Mouse (Mus musculus) embryo, embryonic 11 days (tissue): ENCODE results near the gene Slc46a1.

Experiments used
- DNase-seq: peaks from one replicate; pipeline ENCODE4 v3.0.0-alpha.2; 2015

The Slc46a1 gene

GRCm38 (mm10) chr11:78465568-78466180 lies at the start of gene Slc46a1:
Gene Slc46a1 (plus strand): TSS chr11:78465697.
- DNase-seq = peak; percentile 94

GRCm38 (mm10) chr11:78416854-78417253 lies 48.6 kb upstream of the Slc46a1 start:
- DNase-seq = no peak

DNA sequence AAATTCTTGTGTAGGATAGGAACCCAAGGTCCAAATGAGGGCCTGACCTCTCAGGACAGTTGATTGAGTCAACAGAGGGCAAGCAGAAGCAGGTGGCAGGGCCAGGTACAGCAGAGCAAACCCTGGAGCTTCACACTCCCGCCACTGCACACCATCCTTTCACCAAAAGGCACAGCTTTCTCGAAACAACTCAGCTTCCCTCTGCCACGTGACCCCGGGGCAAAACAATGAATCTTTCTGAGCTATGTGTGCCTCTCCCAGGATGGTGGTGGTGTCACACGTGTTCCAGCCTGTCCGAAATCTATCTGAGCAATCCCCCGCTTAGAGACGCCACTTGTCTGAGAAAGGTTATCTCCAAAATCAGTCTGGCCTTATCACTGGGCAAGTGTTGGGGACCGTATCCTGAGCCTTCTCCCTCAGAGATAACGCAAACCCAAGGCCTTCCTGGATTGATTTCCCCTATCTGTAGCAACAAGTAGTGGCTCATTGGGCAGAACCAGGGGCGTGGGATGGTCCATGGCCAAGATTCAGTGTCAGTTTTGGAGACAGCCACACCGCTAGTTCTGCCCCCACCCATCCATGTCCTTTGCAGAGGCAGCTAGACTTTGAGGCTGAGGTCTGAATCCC lies 45.1 kb upstream of the Slc46a1 start:
- DNase-seq = no peak

- DNase-seq = no peak
Observed at GRCm38 (mm10) chr11:78421201-78422009, 44.1 kb upstream of the Slc46a1 start.

DNA sequence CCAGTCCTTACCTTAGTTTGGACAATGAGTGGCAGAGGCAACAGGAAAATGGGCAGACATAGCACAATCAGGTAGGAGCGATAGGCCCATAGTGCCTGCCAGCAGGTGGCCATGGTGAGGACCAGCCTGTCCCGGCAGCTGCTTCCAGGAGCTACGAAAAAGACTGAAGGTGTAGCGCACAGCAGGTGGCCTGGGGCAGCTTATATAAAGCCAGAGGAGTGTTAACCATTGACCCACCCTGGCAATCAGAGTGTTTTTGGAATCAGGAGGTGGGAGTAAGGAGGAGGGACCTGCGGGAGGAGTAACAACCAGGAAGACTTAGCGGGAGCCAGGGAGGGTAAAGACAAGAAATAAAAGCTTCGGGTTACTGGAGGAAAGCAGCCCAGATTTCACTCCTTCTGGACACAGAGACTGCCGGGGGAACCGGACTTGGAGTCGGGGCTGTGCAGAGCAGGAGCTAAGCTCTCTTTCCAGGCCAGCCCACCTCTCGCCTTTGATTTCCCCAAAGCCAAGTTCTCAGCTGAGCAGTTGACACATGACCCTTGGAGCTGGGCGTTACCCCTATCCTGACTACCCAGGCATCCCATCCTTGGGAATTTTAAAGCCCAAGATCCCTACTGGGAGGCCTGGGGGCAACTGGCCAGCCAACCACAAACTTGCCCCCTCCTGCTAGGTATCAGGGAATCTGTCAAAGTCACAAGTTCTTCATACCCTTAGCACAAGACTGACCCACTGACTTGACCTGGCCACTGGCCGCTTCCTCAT lies 43.3 kb upstream of the Slc46a1 start, which contains the start of gene Slc13a2:
Gene Slc13a2, minus strand, starts transcription at position 163 of the 765 bp plus-strand sequence.
- no peak for DNase-seq

DNA sequence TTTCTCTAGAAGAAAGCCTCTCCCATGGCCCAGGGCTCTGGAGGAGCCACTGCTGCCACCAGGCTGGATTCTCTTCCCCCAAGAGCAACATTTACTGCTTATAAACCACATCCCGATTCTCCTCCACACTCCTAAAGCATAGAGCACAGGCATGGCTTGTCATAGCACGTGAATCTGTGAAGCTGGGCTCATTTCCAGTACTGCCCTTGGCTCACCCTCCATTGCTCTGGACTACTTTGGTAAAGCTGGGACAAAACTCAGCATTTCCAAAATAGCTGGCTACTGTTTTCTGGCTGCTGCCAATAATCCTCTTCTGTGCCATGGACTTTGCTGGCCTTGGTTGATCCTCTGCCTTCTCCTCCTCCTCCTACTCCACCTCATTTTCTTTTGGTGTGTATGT lies 41.1 kb upstream of the Slc46a1 start:
- DNase-seq = no peak

DNA sequence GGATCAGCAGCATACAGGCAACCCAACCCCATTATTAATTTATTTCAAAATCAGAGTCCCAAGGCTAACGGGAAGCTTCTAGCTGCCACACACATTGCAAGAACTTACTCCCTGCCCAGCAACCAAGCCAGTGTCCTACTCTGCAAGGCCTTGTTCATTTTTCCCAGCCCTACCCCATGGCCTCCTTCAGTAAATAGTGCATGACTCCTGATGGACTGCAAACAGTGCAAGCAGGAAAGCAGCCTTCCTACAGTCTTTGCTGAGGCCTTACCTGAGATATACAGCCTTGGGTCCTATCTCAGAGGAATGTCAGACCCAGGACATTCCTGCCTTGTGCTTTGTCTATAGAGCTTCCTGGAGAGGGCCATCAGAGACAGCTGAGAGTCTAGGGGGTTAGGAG lies 39.9 kb upstream of the Slc46a1 start:
- DNase-seq = no peak

DNA sequence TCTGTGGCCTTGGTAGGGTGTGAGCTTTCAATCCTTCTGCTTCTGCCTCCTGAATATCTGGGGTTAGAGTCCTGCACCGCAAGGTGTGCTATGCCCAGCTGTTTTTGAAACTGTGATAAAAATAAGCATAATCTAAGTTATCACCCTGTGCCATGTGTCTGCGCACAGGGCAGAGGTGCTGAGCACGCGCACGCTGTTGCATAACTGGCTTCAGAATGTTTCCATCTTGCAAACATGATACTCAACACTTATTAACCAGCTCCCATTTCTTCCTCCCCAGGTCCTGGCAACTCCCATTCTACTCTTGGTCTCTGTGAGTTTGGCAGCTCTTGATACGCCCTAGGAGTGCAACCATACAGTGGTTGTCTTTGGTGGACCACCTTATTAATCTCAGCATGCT lies 37.8 kb upstream of the Slc46a1 start:
- DNase-seq = no peak

DNA sequence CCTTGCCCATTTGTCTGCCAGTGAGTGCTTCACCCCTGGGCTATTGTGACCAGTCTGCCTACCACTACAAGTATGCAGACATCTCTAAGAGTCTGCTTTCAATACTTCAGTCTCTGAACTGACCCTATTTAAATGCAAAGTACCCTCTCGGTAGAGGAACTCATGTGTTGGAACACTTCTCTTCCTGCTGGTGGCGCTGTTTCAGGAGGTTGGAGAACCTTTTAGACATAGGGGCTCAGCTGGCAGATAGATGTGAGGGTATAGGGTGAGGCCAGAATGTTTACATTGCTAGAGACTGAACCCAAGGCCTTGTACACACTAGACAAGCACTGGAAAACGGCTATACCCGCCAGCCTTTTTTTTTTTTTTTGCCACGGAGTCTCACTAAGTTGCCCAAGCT lies 37.2 kb upstream of the Slc46a1 start:
- DNase-seq = no peak

DNA sequence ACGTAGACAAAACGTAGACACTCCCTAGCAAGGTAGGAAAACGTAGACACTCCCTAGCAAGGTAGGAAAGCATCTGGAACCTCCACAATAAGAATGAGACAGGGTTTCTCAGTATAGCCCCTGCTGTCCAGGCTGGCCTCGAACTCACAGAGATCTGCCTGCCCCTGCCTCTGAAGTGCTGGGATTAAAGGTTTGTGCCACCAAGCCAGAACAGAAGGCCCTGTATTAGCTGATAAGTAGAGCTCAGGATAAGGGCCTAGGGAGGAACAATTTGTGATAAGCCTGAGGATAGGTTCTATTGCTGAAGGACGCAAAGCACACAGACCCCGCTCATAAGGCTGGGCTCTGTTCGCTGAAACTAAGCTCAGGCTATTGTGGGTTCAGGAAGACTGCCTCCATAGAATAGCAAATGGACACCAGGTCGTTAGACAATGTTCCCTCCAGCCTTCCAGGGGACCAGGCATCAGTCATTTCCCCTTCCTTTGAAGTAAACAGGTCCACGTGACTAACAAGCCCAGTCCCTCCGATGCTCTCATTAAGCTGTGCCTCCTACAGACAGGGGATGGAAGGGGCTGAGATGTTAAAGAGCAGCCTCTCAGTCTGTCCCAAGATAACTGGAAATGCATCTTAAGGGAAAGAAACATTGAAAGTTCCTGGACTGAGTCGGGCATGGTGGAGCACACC lies 35.2 kb upstream of the Slc46a1 start:
- no peak for DNase-seq

- DNase-seq = no peak
Observed at GRCm38 (mm10) chr11:78431176-78431575, 34.3 kb upstream of the Slc46a1 start.

- no peak for DNase-seq
Observed at GRCm38 (mm10) chr11:78434052-78434451, 31.4 kb upstream of the Slc46a1 start.

- peak; percentile 82 for DNase-seq
Observed at GRCm38 (mm10) chr11:78435776-78436349, 29.6 kb upstream of the Slc46a1 start.

DNA sequence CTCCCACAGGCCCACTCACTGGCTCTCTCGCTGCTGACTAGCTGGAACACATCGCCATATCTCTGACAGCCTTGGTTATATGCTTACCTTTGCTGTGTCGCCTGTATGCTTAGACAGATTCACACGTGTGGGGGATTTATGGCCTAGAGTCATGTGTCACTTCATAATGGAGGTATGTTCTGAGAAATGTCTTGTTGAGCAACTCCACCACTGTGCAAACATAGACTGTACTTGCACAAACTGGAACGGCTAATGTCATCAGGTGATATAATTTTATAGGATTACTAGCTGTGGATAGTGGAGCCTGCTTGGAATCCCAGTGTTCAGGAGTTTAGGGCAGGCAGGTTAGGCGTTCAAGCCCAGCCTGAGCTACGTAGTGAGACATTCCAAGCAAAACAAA lies 28.3 kb upstream of the Slc46a1 start:
- no peak for DNase-seq

DNA sequence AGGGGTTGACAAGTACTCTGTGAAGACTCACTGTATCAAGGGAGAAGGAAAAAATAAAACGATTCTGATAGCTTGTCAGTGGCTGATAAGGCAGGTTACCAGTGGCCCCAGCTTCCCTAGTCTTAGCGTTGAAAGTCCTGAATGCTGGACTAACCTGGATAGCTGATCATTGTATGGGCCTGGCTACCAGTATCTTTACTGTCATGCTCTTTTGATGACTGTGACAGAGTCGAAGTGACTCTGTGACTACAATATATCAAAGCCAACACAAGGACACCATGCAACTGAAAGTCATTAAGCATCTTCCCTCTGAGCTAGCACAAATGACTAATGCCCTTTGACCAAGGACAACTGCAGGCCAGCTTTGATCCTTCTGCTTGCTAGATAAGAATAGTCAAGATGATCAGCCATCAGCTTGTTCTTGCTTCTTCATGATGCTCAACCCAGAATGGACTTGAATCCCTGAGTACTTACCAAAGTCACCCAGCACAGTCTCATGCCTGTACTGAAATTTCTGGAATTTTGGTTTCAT lies 27.0 kb upstream of the Slc46a1 start:
- DNase-seq = no peak

DNA sequence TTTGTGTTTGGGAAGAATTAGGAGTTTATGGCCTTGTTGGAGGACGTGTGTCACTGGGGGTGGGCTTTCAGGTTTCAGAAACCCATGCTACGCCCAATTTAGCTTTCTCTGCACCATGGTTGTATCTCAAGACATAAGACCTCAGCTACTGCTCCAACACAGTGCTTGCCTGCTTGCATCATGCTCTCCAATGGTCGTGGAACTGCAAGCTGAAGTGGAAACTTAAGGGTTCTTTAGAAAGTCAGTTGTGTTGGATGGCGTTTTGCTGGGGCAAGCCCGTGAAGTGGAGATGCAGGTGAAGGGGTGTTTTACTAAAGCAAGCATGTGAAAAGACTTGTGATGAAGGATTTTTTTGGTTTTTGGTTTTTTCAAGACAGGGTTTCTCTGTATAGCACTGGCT lies 22.4 kb upstream of the Slc46a1 start:
- DNase-seq = no peak

DNA sequence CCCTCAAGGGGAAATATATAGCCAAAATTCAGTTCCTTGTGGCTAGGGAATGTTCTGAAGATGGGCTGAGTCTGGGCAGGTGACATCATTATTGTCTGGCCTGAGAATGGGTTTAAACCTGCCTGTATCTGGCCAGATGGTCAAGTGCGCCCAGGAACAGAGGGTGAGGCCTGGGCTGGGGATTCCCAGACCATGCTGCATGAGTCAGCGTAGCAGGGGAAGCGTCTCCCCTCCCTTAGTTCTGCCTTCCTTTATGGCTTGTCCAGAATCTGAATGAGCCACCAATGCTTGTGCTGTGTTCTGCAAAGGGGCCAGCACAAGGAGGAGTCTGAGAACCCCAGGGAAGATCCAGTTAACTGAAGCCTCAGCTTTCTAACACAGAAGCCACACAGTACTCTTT lies 18.3 kb upstream of the Slc46a1 start:
- no peak for DNase-seq

DNA sequence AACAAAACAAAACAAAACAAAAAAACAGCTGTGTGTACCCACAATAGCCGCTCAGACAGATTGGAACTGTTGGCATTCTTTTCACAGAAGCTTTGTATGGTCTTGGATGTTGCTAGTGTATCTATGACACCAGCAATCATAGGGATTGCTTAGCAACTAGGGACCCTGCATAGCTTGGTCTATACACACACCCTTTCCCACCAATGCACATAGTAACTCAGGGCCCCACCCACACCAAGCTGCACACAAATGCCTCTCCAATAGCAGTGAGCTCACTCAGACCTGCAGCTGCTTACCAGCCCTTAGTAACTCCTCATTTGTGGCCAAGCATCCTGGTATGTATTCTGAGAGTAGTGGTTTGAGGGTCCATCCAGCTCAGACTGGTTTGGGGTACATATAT lies 17.3 kb upstream of the Slc46a1 start:
- DNase-seq = no peak

DNA sequence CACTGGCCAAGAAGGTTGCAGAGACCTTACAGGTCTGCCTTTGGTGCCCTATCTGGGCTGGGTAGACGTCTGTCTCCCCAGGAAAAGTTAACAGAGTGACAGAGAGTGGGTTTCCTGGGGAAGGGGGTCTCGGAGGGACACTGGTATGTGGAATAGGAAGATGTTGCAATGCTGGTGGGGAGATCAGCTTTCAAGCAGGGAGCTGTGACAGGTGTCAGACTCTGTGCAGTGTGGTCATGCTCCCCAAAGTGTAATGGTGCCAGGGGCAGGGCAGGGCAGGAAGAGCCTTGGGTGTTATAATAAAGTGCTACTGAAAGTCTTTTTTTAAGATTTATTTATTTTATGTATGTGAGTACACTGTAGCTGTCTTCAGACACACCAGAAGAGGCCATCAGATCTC lies 15.2 kb upstream of the Slc46a1 start:
- no peak for DNase-seq

- DNase-seq = peak; percentile 84
Observed at GRCm38 (mm10) chr11:78453675-78454074, 11.8 kb upstream of the Slc46a1 start.

GRCm38 (mm10) chr11:78454276-78454675 lies 11.2 kb upstream of the Slc46a1 start:
- no peak for DNase-seq

DNA sequence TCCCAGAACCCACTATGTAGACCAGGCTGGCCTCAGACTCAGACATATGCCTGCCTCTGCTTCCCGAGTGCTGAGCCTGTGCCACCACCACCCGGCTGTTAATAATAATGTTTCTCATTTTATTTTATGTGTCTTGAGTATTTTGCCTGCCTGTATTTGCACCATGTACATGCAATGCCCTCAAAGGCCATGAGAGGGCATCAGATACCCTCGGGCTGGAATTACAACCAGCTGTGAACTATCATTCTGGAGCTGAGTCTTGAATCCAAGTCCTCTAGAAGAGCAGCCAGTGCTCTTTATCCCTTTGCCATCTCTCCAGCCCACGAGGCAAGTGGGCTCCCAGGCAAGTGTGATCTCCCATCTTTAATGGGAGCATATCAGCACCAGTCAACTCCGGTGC lies 10.2 kb upstream of the Slc46a1 start:
- peak; percentile 44 for DNase-seq
